9 mouse cellular contexts compared by ENCODE assay signal in the genomic region with DNA sequence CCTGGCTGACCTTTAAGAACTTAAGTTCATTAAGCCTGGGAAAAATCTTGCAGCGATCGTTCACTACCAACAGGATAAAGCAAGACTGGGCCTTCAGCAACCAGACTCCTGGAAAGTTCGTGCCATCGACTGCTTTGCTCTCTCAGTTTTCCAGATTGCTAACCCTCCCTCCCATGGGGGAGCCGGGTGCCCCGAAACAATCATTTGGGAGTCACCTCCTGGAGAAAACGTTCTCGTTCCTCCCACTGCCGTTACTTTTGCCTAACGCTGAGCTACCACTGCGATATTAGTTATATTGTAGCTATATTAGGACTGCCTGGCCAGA. TPM values are rescaled to one million over a fixed set of nuclear protein-coding genes. Genes with fewer than 3 reads are reported as not detected.
A peak's percentile ranks its signal among the peaks of the same experiment; 100 is the strongest.
DNase-seq lines count a peak whose midpoint lies in the region; ATAC-seq and TF ChIP-seq lines count a peak whose summit lies in the region.
"Had no signal": no experiment of that assay in that cellular context is flagged by ENCODE, and none has a peak within 500 bp of the region (broad histone marks: within the 10 kb centered on the region; RNA-seq: fewer than 3 reads in every experiment).

No protein-coding gene starts in this region.

- H3K36me3 ChIP-seq in heart, embryonic 11.5 days (ENCODE audit: control insufficient read depth, insufficient read depth, low read length): peaks cover 16% of the 10 kb centered on the region
- peaks cover 41% of the 10 kb centered on the region for H3K36me3 ChIP-seq in E14TG2a.4 (ENCODE audit: insufficient read depth, low read length)
- H3K36me3 ChIP-seq in limb, embryonic 15.5 days: peaks cover 27% of the 10 kb centered on the region

- intact Hi-C loops in heart, postnatal 14 days (cut with DNase I): loop anchor here (2.0 kb wide), 2 partner anchors 94 to 378 kb away; partner anchors contain the start of gene Stk35

- no peak for TF ChIP-seq CTCF in E14TG2a.4 (conservative IDR thresholded peaks at IDR 0.05; ENCODE audit: low read length)

- peak overlapping the region; percentile 99 for H3K9ac ChIP-seq in heart, embryonic 11.5 days (ENCODE audit: low read depth, low read length)
- H3K9ac ChIP-seq in limb, embryonic 15.5 days: peak overlapping the region; percentile 99

- peak overlapping the region; percentile 94 for H3K27ac ChIP-seq in heart, embryonic 11.5 days (ENCODE audit: low read depth, low read length)
- H3K27ac ChIP-seq in limb, embryonic 15.5 days: peak overlapping the region; percentile 96

- WGBS in heart, embryonic 11.5 days (ENCODE audit: insufficient replicate concordance): under 1% methylated on average over 11 of the region's 11 CpGs
- 1% methylated on average over 11 of the region's 11 CpGs for WGBS in limb, embryonic 15.5 days

- H3K9me3 ChIP-seq in heart, embryonic 11.5 days (replicated peaks; ENCODE audit: control insufficient read depth, low read length): no peaks in the 10 kb centered on the region
- no peaks in the 10 kb centered on the region for H3K9me3 ChIP-seq in E14TG2a.4 (ENCODE audit: low read length)
- H3K9me3 ChIP-seq in limb, embryonic 15.5 days: no peaks in the 10 kb centered on the region

- peak overlapping the region; percentile 77 for H3K4me3 ChIP-seq in heart, embryonic 11.5 days (ENCODE audit: low read depth, low read length)
- peak overlapping the region; percentile 96 for H3K4me3 ChIP-seq in E14TG2a.4 (replicated peaks; ENCODE audit: low read length)
- peak overlapping the region; percentile 98 for H3K4me3 ChIP-seq in limb, embryonic 15.5 days

- ATAC-seq in heart, embryonic 11.5 days (replicated peaks; ENCODE audit: insufficient number of reproducible peaks, low FRiP score, low TSS enrichment): no peak
- peak; percentile 33 for ATAC-seq in erythroblast, adult 5-6 weeks (replicated peaks; ENCODE audit: low FRiP score, poor library complexity, severe bottlenecking)
- ATAC-seq in limb, embryonic 15.5 days (ENCODE audit: insufficient number of reproducible peaks, low FRiP score, low TSS enrichment, low read depth): no peak

- peak overlapping the region; percentile 83 for H3K4me2 ChIP-seq in heart, embryonic 11.5 days
- H3K4me2 ChIP-seq in limb, embryonic 15.5 days: peak overlapping the region; percentile 52

- DNase-seq in heart, postnatal 14 days: no peak
- peak; percentile 23 for DNase-seq in retina, postnatal 1 day
- DNase-seq in urinary bladder, postnatal 4 days (ENCODE audit: low spot score in 2 of 2): no peak
- DNase-seq in cerebellum, adult 9-10 months: no peak

- H3K4me1 ChIP-seq in heart, embryonic 11.5 days (ENCODE audit: control insufficient read depth, insufficient read depth, low read length): peaks cover 13% of the 10 kb centered on the region
- peaks cover 34% of the 10 kb centered on the region for H3K4me1 ChIP-seq in E14TG2a.4 (replicated peaks; ENCODE audit: low read depth, low read length)
- peaks cover 21% of the 10 kb centered on the region for H3K4me1 ChIP-seq in limb, embryonic 15.5 days

- no peaks in the 10 kb centered on the region for H3K27me3 ChIP-seq in heart, embryonic 11.5 days (ENCODE audit: control insufficient read depth, insufficient read depth, low read length)
- H3K27me3 ChIP-seq in E14TG2a.4 (ENCODE audit: insufficient read depth, low read length): no peaks in the 10 kb centered on the region
- no peaks in the 10 kb centered on the region for H3K27me3 ChIP-seq in limb, embryonic 15.5 days

RNA-seq across cellular contexts. Expression of gene Snrpb, which starts 0.9 kb away (rescaled TPM):
- polyA plus RNA-seq in heart, embryonic 11.5 days (2014; fragmentation: Nextera tagmentation; extraction: Ambion mirVana): 455 and 479 TPM in 2 replicates
- total RNA-seq in heart, postnatal 14 days (2021): 100 to 1,000 TPM; 141 to 159 TPM
- 52.0 and 67.6 TPM in 2 replicates for total RNA-seq in erythroblast, adult 5-6 weeks (2015; ENCODE audit: low replicate concordance)
- 39.7 and 46.3 TPM in 2 replicates for total RNA-seq in erythroblast, adult 5-6 weeks (2017; ENCODE audit: low replicate concordance)
- 535 and 561 TPM in 2 replicates for polyA plus RNA-seq in limb, embryonic 15.5 days (2015; fragmentation: Nextera tagmentation; extraction: Ambion mirVana)

RNA-seq across cellular contexts. Expression of gene Tmc2, which starts 16.7 kb away (rescaled TPM):
- polyA plus RNA-seq in heart, embryonic 11.5 days (2014; fragmentation: Nextera tagmentation; extraction: Ambion mirVana): not detected in 2 replicates
- total RNA-seq in heart, postnatal 14 days (2021): not detected
- not detected in 2 replicates for total RNA-seq in erythroblast, adult 5-6 weeks (2015; ENCODE audit: low replicate concordance)
- not detected in 2 replicates for total RNA-seq in erythroblast, adult 5-6 weeks (2017; ENCODE audit: low replicate concordance)
- not detected in 2 replicates for polyA plus RNA-seq in limb, embryonic 15.5 days (2015; fragmentation: Nextera tagmentation; extraction: Ambion mirVana)
- polyA plus RNA-seq: Patski had no signal
